Mouse (Mus musculus): ENCODE results near the gene Tssk2.

Tssk2 gene

GRCm38 (mm10) chr16:17911052-17911595 is 12.7 kb downstream of the Tssk2 start, which contains the start of gene Ess2:
Gene Ess2 (minus strand): TSS chr16:17911348.
- peak; percentile 92 for DNase-seq

- no peak for DNase-seq
These were observed 16.1 kb downstream of the Tssk2 start, which contains the start of gene Gsc2 for GRCm38 (mm10) chr16:17914307-17915249. Gene Gsc2 (minus strand): TSS chr16:17915059.

DNA sequence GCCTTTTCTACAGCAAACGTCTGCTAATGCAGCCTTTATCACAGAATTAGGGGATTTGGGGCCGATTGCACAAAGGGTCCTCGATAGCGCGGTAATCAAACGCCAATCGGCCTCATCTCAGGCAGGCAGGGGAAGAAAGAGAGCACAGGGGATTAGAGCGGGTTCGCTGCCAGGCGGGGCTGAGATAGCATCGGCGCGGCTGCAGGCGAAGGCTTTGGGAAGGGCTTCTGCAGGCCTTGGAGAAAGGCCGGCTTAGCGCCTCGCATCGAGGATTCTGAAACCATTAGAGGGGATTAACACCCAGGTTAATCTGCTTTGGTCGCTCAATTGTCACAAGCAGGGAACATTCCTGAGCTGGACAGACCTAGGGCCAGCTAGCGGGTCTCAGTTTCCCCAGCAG is 22.1 kb downstream of the Tssk2 start:
- no peak for DNase-seq

DNA sequence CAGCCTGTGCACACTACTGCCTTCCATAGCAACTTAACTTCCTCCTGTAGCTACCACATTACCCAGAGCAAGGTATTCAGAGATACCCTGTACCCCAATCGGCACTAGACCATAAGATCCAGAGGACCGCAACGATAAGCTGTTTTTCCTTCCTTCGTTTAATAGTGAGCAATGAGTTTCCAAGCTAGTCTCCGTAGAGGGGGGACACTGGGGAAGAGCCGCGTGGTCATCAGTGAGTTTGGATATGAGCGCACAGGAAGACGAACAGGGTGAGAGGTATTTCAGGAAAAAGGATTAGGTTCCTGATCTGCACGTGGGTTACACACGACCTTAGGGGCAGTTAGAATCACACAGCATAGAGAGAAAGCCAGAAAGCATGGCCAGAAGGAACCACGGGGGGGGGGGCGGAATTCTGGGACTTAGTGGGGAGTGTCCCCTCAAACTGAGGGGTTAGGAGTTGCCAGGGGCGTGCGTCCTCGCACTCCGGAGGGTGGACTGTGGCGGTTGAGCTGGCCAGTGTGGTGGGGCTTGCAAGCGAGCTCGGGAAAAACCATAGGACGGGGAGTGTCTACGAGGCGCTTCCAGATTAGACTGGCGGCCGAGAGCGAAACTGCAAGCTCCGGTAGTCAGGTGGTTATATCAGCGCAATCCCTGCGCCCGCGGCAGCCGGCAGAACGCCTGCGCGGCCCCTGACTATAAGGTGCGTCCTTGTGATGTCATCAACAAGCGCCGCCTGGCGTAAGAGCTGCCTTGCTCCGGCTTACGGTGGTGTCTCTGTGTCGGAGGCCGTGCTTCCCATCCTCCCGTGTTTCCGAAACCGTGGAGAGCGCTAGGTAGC is 23.1 kb downstream of the Tssk2 start:
- DNase-seq, result peak; percentile 94

GRCm38 (mm10) chr16:17922163-17922538 is 23.7 kb downstream of the Tssk2 start:
- no peak for DNase-seq

- peak; percentile 41 for DNase-seq
These were observed 29.1 kb downstream of the Tssk2 start for GRCm38 (mm10) chr16:17927351-17928082.

DNA sequence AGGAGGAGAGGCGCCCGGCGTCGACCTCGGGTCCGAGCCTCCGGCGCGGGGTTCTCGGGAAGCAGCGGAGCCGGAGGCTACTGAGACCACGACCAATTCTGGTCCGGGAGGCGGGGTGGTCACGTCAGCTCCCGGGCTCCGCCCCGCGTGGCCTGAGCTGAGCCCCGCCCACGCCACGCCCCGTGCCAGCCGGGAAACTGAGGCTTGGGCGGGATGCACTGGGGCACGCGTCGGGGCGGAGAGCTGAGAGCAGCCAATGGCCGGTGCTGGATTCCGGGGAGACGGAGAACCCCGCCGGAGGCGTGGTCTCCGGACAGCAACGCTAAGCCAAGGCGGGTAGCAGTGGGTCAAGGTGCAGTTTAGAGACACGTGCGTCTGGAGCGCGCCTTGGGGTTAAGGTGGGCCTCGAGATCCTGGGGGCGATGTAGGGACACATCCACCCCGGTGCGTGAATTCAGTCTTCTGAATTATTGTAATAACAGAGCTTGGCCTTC is 29.7 kb downstream of the Tssk2 start, which contains the start of gene Slc25a1:
TSS of gene Slc25a1 (minus strand) at position 133 of the 494 bp plus-strand sequence.
- DNase-seq, result peak; percentile 84

GRCm38 (mm10) chr16:17928627-17929104 is 30.2 kb downstream of the Tssk2 start:
- peak; percentile 71 for DNase-seq

- no peak for DNase-seq
These were observed 30.8 kb downstream of the Tssk2 start for GRCm38 (mm10) chr16:17929211-17929610.

GRCm38 (mm10) chr16:17929631-17930030 is 31.2 kb downstream of the Tssk2 start:
- DNase-seq, result no peak

GRCm38 (mm10) chr16:17931906-17932460 is 33.5 kb downstream of the Tssk2 start:
- DNase-seq, result no peak

- DNase-seq, result no peak
These were observed 35.4 kb downstream of the Tssk2 start for GRCm38 (mm10) chr16:17933594-17934444.

GRCm38 (mm10) chr16:17934445-17934910 is 36.0 kb downstream of the Tssk2 start:
- DNase-seq, result no peak

DNA sequence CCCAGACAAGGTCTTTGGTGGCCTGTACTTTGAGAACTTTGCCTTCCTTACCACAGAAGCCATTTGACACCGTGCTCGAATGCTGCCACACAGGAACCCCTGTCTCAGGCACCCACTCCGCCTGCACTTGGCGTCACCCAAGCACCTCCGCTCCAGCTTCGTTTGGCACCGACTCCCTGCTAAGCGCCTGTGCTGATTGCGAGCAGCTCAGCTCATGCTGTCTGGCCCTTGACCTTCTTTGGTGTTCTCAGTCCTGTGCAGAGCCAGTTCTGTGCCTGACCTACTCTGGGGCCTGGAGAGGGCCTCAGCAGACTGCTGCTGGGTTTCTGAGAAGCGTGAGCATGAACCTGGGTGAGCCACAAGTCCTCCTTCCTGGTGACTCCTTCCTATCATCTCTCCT is 38.3 kb downstream of the Tssk2 start:
- DNase-seq, result no peak

- no peak for DNase-seq
These were observed 39.8 kb downstream of the Tssk2 start for GRCm38 (mm10) chr16:17938187-17938586.

DNA sequence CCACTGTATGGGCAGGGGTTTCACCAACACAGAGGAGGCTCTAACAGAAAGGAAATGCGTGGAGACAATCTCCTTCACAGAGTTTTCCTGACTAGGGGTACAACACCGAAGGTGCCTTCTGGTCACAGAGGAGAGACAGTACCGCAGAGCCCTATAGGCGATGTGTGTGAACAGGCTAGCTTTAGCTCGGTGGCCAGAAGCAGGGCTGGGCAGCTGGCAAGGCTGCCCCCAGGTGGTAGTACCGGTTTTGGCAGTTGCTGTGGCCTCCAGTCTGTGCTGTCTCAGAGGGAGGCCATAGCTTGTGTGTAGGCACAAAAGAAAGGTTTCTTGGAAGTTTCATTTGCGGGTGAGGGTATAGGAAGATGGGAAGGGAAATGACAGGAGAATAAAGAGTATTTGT is 40.4 kb downstream of the Tssk2 start:
- DNase-seq, result peak; percentile 77

- DNase-seq, result no peak
These were observed 40.9 kb downstream of the Tssk2 start for GRCm38 (mm10) chr16:17939255-17939751.

DNA sequence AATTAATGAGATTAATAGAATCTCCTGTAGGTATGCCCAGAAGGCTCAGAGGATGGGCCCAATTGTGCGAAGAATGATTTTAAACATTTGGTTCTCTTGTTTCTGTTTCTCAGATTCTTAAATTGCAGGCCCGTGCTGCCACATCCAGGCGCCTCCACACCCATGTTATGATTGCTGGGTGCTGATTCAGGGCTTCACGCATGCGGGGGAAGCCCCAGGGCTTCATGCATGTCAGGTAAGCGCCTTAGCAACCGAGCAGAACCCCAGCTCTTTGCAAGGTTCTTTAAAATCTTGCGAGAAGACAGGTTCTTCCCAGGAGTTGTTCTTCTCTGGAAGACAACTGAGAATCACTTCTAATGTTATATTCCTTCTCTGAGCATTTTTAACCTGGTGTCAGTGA is 45.0 kb downstream of the Tssk2 start:
- no peak for DNase-seq

- peak; percentile 46 for DNase-seq
These were observed 46.8 kb downstream of the Tssk2 start for GRCm38 (mm10) chr16:17945081-17945831.

All from kidney, adult 18-20 months (tissue).